Mouse (Mus musculus): ENCODE data around the gene Ak7. TPM values are rescaled to one million over a fixed set of nuclear protein-coding genes. Genes with fewer than 3 reads are reported as not detected.

The Ak7 gene
- polyA plus RNA-seq (2014; fragmentation: Illumina TruSeq; extraction: RNeasy Lipid Tissue Mini Kit (QIAGEN cat#74804); ENCODE audit: low read depth, low replicate concordance): 2.8 TPM

DNA sequence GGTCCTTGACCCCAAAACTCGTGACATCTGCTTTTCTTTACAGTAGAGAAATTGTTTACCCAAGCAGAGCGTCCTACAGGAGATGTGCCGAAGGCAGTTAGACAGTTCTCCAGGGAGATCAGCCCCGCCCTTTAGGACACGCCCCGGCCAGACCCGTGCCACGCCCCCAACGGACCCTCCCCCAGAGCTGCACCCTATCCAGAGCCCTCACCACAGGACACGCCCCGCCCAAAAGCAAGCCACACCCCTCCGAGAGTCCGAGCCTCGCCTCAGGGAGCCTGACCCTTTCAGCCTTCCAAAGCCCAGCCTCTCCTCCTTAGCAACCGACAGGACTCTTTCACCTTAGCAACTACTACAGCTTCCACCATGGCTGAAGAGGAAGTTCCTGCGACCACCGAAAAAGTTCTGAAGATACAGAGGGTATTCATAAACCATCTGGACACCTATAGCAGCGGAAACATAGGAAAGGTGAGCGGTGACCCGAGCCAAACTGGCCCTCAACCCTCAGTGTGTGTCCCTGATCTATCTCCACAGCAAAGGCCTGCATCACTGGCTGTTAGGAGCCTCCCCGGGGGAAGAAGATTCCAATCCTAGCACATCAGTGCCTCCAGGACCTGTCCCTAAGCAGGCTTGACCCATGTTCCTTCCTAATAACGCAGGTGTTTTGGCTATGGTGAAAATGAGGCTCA is at the start of gene Ak7:
TSS of gene Ak7 (plus strand) at position 178 of the 689 bp plus-strand sequence.

DNA sequence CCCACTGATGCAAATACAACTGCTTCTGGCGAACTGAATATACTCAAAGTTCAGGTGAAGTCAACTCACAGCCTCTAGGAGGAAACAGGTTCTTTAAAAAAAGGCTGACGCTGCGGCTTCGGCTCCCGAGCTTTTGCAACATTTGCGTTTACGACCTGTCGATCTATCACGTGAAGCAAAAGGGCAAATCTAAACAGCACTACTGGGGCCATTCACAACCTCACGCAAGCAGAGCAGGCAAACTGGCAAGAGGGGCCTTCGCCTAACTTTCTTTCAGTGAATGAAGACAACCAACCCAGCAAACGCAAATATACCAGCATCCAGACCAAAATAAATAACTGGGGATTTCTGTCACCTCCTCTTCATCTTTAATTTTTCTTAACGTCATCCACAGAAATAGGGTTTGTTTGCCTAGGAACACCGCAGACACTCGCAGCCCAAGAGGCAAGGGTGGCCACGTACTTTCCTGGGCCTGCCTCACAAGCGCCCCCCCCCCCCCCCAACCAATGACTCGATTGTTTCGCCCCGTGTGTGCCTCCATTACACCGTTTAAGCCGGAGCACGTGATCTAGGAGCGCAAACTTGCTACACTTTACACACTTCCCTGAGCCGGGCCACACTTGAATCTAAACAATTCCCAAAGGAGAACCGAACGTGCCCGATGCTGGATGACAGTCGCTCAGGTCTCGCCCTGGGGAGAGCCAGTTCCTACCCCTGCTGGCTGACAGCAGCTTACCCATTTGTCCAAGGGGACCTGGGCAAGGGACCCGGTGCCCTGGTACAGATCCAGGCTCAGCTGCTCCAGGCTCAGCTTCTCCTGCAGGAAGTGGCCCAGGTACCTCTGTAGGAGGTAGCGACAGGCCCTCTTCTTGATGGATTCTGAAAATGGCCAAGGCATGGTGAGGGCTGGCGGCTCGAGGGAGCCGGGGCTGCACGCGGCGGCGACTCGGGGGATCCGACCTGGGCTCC is 21.6 kb upstream of the Ak7 start, which contains the start of gene Gskip:
TSS of gene Gskip (plus strand) at position 897 of the 969 bp plus-strand sequence.

DNA sequence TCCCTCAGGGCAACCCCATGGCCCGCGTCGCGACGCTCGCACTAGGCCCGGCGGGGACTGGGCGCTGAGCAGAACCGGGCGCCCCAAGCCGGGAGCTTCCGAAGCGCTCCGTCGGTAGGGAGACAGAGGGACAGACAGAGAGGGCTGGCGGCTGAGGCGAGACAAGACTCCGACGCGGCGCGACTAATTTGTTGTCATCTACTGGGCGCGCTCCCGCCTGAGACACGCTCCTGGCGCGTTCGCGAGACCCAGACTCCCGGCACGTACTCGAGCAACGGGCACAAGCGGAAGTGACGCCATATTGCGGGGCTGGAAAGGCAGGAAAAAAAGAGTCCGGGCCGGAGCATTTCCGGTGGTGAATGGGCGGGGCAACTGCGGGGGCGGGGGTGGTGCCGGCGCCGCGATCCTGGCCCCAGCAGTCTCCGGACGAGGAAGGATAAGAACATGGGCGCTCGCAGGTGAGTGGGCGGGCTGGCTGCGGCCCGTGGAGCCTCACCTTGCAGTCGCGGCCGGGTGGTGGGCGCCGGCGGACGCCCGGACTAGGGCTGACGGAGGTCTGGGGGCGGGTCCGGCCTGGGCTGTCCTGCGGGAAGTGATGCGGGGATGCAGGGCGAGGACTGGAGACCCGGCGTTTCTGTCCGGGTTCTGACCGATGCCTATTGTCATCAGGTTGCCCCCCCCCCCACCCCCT is 20.6 kb upstream of the Ak7 start, which contains the start of gene Atg2b:
TSS of gene Atg2b (minus strand) at position 211 of the 691 bp plus-strand sequence.

DNA sequence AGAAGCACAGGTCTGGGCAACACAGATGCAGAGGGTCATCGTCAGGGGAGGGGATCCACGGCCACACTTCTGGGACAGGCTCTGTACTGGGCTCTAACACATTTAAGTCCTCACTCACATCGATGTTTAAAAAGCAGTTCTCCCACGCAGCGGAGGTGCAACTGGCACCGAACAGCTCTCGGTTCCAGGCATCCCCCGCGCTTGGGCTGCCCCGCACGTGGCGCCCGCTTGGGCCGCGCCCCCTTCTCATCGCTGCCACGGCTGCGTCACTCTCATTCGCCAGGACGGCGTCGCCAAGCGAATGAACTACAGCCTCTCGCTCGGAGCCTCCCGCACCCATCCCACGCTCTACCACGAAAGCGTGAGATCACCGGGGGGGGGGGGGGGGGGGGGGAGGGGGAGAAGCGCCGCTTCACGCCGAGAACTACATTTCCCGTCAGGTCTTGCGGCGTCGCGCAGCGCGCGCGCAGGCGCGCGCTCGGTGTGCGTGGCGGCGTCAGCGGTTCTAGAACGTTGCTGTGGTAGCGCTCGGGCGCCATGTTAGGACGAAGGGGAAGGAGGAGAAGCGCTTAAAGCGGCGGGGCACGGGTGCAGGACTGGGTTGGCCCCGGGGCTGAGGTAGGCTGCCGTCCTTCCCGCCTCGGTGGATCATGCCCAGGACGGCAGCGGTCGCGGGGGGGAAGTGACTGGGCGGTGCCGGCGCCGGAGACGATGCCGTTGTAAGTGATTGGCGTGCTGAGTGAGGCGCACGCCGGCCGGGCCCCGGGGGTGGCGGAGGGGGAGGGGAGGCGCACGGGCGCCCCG is 78.6 kb downstream of the Ak7 start, which contains the start of gene Papola:
TSS of gene Papola (plus strand) at position 499 of the 804 bp plus-strand sequence.

Other genes starting within 250 kb of the Ak7 start
- gene Bdkrb2, start 142.8 kb upstream of the Ak7 start, polyA plus RNA-seq (2014; fragmentation: Illumina TruSeq; extraction: RNeasy Lipid Tissue Mini Kit (QIAGEN cat#74804); ENCODE audit: low read depth, low replicate concordance): 0.36 TPM
- not detected for gene Bdkrb1, start 102.9 kb upstream of the Ak7 start, polyA plus RNA-seq (2014; fragmentation: Illumina TruSeq; extraction: RNeasy Lipid Tissue Mini Kit (QIAGEN cat#74804); ENCODE audit: low read depth, low replicate concordance)
- gene Gskip, start 21.1 kb upstream of the Ak7 start, polyA plus RNA-seq (2014; fragmentation: Illumina TruSeq; extraction: RNeasy Lipid Tissue Mini Kit (QIAGEN cat#74804); ENCODE audit: low read depth, low replicate concordance): 17.5 TPM
- 9.8 TPM for gene Atg2b, start 20.8 kb upstream of the Ak7 start, polyA plus RNA-seq (2014; fragmentation: Illumina TruSeq; extraction: RNeasy Lipid Tissue Mini Kit (QIAGEN cat#74804); ENCODE audit: low read depth, low replicate concordance)
- 370 TPM for gene Papola, start 78.7 kb downstream of the Ak7 start, polyA plus RNA-seq (2014; fragmentation: Illumina TruSeq; extraction: RNeasy Lipid Tissue Mini Kit (QIAGEN cat#74804); ENCODE audit: low read depth, low replicate concordance)